Mouse (Mus musculus): ENCODE data around the gene Tas2r126. TPM values are rescaled to one million over a fixed set of nuclear protein-coding genes. Genes with fewer than 3 reads are reported as not detected.

Tas2r126 gene
- polyA plus RNA-seq (2016; fragmentation: Nextera tagmentation; extraction: Ambion mirVana), result not detected in 2 replicates

DNA sequence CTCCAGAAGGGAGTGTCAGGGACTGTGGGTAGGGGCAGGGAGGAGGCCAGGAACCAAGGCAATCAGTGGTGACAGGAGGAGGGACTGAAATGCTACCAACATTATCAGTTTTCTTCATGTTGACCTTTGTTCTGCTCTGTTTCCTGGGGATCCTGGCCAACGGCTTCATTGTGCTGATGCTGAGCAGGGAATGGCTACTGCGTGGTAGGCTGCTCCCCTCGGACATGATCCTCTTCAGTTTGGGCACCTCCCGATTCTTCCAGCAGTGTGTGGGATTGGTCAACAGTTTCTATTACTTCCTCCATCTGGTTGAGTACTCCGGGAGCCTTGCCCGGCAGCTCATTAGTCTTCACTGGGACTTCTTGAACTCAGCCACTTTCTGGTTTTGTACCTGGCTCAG is at the start of gene Tas2r126:
Gene Tas2r126 (plus strand): TSS at position 90 of the 400 bp plus-strand sequence.
- no peaks in the 10 kb centered on the region for H3K9me3 ChIP-seq
- no peaks in the 10 kb centered on the region for H3K36me3 ChIP-seq
- H3K27me3 ChIP-seq, result no peaks in the 10 kb centered on the region
- H3K4me1 ChIP-seq (replicated peaks), result no peaks in the 10 kb centered on the region
- WGBS, result 82% methylated on average over 6 of the region's 6 CpGs
- H3K9ac ChIP-seq (replicated peaks), result no peak within 1 kb of the TSS
- no peak within 1 kb of the TSS for H3K27ac ChIP-seq
- no peak for ATAC-seq (ENCODE audit: insufficient number of reproducible peaks, insufficient read depth, low FRiP score, low TSS enrichment, low read depth)
- no peak within 1 kb of the TSS for H3K4me3 ChIP-seq (replicated peaks)
- no peak within 1 kb of the TSS for H3K4me2 ChIP-seq

DNA sequence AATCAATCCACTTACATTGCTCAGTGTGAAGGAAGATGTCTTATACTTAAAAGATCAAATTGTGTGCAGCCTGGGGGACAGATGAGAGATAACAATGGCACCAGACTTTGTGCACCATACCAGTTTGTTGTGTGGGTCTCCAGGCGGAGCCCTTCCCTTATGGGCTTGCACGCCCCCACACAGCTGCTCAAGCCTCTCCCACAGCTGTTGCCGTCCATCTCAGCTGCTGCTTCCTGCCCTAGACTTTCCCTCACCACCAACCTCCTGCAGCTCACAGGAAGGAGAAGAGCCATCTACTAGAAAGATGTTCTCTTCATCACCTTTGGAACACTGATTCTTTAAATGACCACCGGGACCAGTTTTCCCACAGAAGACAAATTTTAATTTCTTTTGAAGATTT is 48.7 kb upstream of the Tas2r126 start:
- no peaks in the 10 kb centered on the region for H3K36me3 ChIP-seq
- peaks cover 10% of the 10 kb centered on the region; the same call in 1 of the 2 replicates for H3K4me1 ChIP-seq (replicated peaks)
- 59% methylated on average over 4 of the region's 4 CpGs for WGBS
- H3K4me2 ChIP-seq, result no peak overlapping the region
- ATAC-seq (ENCODE audit: insufficient number of reproducible peaks, insufficient read depth, low FRiP score, low TSS enrichment, low read depth), result no peak
- no peaks in the 10 kb centered on the region for H3K9me3 ChIP-seq
- H3K27ac ChIP-seq, result no peak overlapping the region
- no peaks in the 10 kb centered on the region for H3K27me3 ChIP-seq
- H3K9ac ChIP-seq (replicated peaks), result no peak overlapping the region
- H3K4me3 ChIP-seq (replicated peaks), result no peak overlapping the region

DNA sequence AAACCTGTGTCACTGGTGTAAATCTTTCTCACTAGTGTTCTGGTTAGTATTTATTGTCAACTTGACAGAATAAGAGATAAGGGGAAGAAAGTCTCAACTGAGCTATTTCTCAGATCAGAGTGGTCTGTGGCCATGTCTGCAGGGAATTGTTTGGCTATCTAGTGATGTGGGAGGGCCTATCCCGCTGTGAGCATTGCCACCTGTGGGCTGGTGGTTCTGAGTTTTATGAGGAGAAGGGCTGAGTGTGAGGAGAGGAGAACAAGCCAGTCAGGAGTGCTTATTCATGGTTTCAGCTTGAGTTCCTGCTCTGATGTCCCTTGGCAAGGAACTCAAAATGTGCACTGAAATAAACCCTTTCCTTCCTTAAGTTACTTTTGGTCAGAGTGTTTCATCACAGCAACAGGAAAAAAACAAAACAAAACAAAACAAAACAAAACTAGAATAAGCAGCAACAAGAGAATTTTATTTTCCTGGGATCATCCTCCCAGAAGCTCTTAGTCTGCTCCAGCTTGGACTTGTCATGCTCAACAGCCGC is 42.5 kb upstream of the Tas2r126 start:
- Histone ChIP-seq H3K27ac (no peak overlapping the region), H3K4me1 (replicated peaks) (no peaks in the 10 kb centered on the region; the same call in 1 of the 2 replicates), H3K9me3 (no peaks in the 10 kb centered on the region), H3K27me3 (no peaks in the 10 kb centered on the region), H3K4me2 (no peak overlapping the region), H3K36me3 (no peaks in the 10 kb centered on the region), H3K4me3 (replicated peaks) (no peak overlapping the region), H3K9ac (replicated peaks) (no peak overlapping the region)
- whole genome bisulfite sequencing, result 16% methylated on average over 2 of the region's 2 CpGs
- ATAC-seq (ENCODE audit: insufficient number of reproducible peaks, insufficient read depth, low FRiP score, low TSS enrichment, low read depth), result no peak

DNA sequence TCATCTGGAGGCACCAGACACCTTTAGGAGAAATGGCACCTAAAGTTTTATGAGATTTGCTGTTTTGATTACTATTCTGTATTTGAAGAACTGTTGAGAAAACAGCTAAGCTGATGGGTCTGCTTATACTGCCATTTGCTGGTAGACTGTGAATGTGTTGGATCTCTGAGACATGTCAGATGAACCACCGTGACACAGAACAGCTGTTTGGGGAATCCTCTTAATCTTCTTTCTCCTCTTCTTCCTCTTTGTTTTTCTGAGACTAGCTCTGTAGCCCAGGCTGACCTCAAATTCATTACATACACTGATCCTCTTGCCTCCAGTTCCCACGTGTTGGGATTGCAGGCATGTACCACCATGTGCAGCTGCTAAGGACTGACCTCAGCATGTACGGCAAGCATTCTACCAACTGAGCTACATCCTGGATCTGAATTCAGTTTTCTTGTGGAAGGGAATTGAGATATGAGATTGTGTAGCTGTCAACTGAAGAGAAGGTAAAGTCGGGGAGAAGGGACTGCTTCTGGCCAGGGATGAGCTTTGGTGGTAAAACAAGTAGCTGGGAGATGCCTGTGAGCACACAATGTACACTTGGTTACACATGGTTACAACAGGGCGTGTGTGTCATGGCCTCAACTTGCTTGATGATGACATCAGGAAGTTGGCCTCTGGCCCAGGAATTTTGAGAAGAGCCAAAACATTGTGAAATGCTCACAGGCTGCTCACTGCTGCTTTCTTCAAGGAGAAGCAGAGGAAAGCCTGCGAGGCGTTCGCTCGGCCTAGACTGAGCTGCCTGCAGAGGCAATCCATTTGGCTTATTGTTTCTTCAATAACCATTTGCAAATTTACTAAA is 38.1 kb upstream of the Tas2r126 start:
- WGBS, result 81% methylated on average over 9 of the region's 9 CpGs

DNA sequence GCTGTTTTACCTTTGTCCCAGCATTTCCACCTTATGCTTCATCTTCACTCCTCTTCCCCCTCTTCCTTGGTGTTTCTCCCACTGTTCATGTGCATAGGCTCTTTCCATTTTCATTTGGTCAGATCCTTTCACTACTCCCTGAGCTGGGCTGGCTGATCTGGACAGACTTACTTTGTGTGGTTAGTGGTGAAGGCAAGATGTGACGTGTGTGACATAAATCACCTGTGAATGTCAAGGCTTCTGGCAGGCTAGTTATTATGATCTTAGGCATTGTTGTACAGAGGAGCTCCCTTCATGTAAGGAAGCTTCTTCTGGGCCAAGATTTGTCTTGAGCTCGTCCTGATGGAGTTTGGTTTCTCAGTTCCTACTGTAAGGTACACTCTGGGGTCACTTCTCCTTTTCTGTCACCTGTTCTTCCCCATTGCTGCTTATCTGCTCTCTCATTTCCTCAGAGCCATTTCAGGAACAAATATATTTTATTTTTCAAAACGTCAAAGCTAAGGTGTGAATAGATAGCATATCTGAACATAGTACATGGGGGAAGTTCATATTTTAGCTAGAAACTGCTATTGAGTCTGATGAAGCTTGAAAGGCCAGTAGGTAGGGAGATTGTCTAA is 37.2 kb upstream of the Tas2r126 start:
- no peak overlapping the region for H3K27ac ChIP-seq
- no peak overlapping the region for H3K4me2 ChIP-seq
- no peaks in the 10 kb centered on the region for H3K4me1 ChIP-seq (replicated peaks)
- no peak for ATAC-seq (ENCODE audit: insufficient number of reproducible peaks, insufficient read depth, low FRiP score, low TSS enrichment, low read depth)
- no peaks in the 10 kb centered on the region for H3K36me3 ChIP-seq
- H3K9me3 ChIP-seq, result no peaks in the 10 kb centered on the region
- no peaks in the 10 kb centered on the region for H3K27me3 ChIP-seq
- WGBS, result 73% methylated on average over 3 of the region's 3 CpGs
- H3K4me3 ChIP-seq (replicated peaks), result no peak overlapping the region
- no peak overlapping the region for H3K9ac ChIP-seq (replicated peaks)

More for the DNA sequence above, 38.1 kb upstream of the Tas2r126 start:
- no peak overlapping the region for H3K9ac ChIP-seq (replicated peaks)
- ATAC-seq (ENCODE audit: insufficient number of reproducible peaks, insufficient read depth, low FRiP score, low TSS enrichment, low read depth), result no peak
- H3K4me2 ChIP-seq, result no peak overlapping the region
- H3K36me3 ChIP-seq, result no peaks in the 10 kb centered on the region
- H3K27me3 ChIP-seq, result no peaks in the 10 kb centered on the region
- no peak overlapping the region for H3K4me3 ChIP-seq (replicated peaks)
- H3K9me3 ChIP-seq, result no peaks in the 10 kb centered on the region
- H3K4me1 ChIP-seq (replicated peaks), result no peaks in the 10 kb centered on the region; the same call in 1 of the 2 replicates
- no peak overlapping the region for H3K27ac ChIP-seq

DNA sequence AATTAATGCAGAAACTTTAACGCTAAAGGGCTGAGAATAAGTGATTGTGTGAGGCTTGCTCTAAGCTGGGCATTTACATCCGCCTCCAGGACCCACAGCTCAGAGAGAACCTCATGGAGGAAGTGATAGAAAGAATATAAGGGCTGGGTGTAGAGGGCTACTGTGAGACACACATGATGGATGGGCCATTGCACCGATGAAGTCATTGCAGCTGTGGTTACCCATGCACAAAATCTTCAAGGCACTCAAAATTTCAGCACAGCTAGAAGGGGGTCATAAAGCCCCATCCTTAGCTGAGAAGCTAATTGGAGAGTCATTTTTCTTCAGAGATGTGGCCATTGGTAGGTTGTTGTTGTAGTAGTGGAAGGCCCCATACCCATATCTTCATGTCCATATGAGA is 36.0 kb upstream of the Tas2r126 start:
- 88% methylated on average over 3 of the region's 3 CpGs for WGBS
- no peaks in the 10 kb centered on the region for H3K27me3 ChIP-seq

DNA sequence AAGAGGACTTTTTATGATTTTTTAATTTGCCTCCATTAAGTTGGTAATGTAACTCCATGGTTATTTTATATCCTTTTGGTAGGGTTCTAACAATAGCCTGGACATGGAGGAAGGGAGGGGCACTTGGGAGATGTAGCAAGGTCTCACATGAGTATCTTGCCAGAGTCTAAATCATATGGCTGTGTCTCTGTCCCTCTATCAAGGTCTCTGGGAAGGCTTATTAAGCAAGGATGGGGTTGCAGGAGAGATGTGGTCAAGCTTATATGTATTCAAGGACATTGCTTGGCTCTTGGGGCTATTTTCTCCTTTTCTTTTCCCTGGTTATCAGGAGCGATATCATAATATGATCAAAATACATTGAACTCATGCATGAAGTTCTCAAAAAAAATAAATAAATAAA is 35.3 kb upstream of the Tas2r126 start:
- 86% methylated on average over 1 of the region's 1 CpGs for WGBS
- Histone ChIP-seq H3K4me2 (no peak overlapping the region), H3K4me1 (replicated peaks) (no peaks in the 10 kb centered on the region), H3K27ac (no peak overlapping the region), H3K4me3 (replicated peaks) (no peak overlapping the region), H3K9ac (replicated peaks) (no peak overlapping the region), H3K9me3 (no peaks in the 10 kb centered on the region), H3K27me3 (no peaks in the 10 kb centered on the region), H3K36me3 (no peaks in the 10 kb centered on the region)
- no peak for ATAC-seq (ENCODE audit: insufficient number of reproducible peaks, insufficient read depth, low FRiP score, low TSS enrichment, low read depth)

More for the DNA sequence above, 36.0 kb upstream of the Tas2r126 start:
- no peak for ATAC-seq (ENCODE audit: insufficient number of reproducible peaks, insufficient read depth, low FRiP score, low TSS enrichment, low read depth)
- H3K4me3 ChIP-seq (replicated peaks), result no peak overlapping the region
- no peaks in the 10 kb centered on the region for H3K9me3 ChIP-seq
- no peak overlapping the region for H3K9ac ChIP-seq (replicated peaks)
- H3K4me1 ChIP-seq (replicated peaks), result no peaks in the 10 kb centered on the region
- no peak overlapping the region for H3K27ac ChIP-seq
- H3K36me3 ChIP-seq, result no peaks in the 10 kb centered on the region
- no peak overlapping the region for H3K4me2 ChIP-seq

DNA sequence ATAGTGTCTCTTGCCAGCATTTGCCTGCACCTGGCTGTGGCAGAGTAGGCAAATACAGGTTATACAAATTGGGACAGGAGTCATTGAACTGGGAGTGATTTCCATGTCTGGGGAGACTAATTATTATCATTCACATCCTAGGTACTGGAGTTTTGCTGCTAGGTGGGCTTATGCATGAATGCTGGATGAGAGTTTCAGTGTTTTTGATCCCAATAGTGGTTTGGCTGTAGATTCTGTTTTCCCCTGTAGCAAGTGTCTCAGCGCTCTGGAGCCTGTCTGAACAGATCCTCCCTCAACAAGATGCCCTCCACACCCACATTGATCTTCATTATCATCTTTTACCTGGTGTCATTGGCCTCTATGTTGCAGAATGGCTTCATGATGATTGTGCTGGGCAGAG is 34.4 kb upstream of the Tas2r126 start, which contains the start of gene Tas2r143:
Gene Tas2r143 (plus strand): TSS at position 301 of the 400 bp plus-strand sequence.
- H3K4me2 ChIP-seq, result no peak within 1 kb of the TSS
- H3K9ac ChIP-seq (replicated peaks), result no peak within 1 kb of the TSS
- no peaks in the 10 kb centered on the region for H3K4me1 ChIP-seq (replicated peaks)
- no peaks in the 10 kb centered on the region for H3K36me3 ChIP-seq
- no peak for ATAC-seq (ENCODE audit: insufficient number of reproducible peaks, insufficient read depth, low FRiP score, low TSS enrichment, low read depth)
- 74% methylated on average over 1 of the region's 1 CpGs for WGBS
- H3K27ac ChIP-seq, result no peak within 1 kb of the TSS
- H3K9me3 ChIP-seq, result no peaks in the 10 kb centered on the region
- H3K4me3 ChIP-seq (replicated peaks), result no peak within 1 kb of the TSS
- no peaks in the 10 kb centered on the region for H3K27me3 ChIP-seq

DNA sequence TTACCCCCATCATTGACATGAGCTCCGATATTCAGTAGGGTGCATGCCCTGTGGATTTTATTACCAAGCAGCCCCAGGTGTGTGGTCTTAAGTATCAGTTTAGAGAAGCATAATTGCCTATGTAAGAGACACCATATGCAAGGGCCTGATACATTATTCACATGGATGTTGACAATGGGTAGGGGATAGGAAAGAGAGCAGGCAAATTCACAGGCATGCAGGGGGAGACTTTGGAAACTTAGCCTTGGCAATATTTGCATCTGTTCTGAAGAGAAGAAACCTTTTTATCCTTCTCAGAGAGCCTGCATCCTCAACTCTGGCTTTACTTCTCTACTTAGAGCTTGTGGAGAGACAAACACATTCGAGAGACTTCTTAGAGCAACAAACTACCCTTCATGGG is 29.2 kb upstream of the Tas2r126 start, which contains the start of gene Tas2r135:
Gene Tas2r135 (plus strand): TSS at position 301 of the 400 bp plus-strand sequence.
- Histone ChIP-seq H3K4me3 (replicated peaks) (no peak within 1 kb of the TSS), H3K9me3 (no peaks in the 10 kb centered on the region), H3K36me3 (no peaks in the 10 kb centered on the region), H3K27me3 (no peaks in the 10 kb centered on the region), H3K9ac (replicated peaks) (no peak within 1 kb of the TSS), H3K27ac (no peak within 1 kb of the TSS), H3K4me2 (no peak within 1 kb of the TSS), H3K4me1 (replicated peaks) (no peaks in the 10 kb centered on the region)
- no peak for ATAC-seq (ENCODE audit: insufficient number of reproducible peaks, insufficient read depth, low FRiP score, low TSS enrichment, low read depth)
- WGBS, result 79% methylated on average over 2 of the region's 2 CpGs

DNA sequence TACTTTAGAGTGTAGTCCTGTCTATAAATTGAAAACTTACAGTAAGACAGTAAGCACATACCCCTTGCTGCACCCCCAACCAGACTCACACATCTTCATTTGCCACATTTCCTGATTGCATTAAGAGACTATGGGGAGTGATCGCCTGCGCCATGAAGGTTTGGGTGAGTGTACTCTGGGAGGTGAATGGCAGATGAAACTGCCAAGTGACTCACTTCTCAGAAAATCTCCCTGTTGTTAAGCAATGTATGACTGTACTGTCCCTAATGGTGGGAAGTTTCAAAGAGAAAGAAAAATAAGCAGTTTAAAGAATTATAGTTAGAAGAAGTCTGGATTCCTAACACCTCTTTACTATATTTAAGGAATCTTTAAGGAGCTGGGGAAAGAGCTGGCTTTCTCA is 14.9 kb upstream of the Tas2r126 start:
- no peak for ATAC-seq (ENCODE audit: insufficient number of reproducible peaks, insufficient read depth, low FRiP score, low TSS enrichment, low read depth)
- no peaks in the 10 kb centered on the region for H3K9me3 ChIP-seq
- no peak overlapping the region for H3K9ac ChIP-seq (replicated peaks)
- WGBS, result 94% methylated on average over 2 of the region's 2 CpGs
- no peak overlapping the region for H3K4me3 ChIP-seq (replicated peaks)
- no peaks in the 10 kb centered on the region for H3K27me3 ChIP-seq
- H3K27ac ChIP-seq, result no peak overlapping the region
- H3K36me3 ChIP-seq, result no peaks in the 10 kb centered on the region
- H3K4me2 ChIP-seq, result no peak overlapping the region
- no peaks in the 10 kb centered on the region for H3K4me1 ChIP-seq (replicated peaks)

DNA sequence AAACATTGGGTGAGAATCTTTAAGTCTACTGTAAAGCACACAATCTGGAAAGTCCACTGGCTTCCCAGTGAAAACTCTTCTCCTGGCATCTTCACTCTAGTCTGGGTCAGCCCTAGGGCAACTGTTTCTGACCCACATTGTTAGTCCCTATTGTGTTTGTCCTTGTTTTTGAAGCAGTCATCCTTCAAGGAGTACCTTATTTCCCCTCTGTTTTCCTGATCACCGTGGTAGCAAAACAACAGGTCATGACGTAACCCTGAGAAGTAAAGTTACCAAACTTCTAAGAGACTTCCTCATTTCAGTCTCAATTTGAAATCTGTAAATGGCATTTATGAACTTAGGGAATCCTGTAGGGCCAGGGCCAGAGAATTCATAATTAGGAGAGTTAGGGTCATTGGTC is 12.9 kb upstream of the Tas2r126 start:
- Histone ChIP-seq H3K9me3 (no peaks in the 10 kb centered on the region), H3K36me3 (no peaks in the 10 kb centered on the region), H3K4me3 (replicated peaks) (no peak overlapping the region), H3K27ac (no peak overlapping the region), H3K9ac (replicated peaks) (no peak overlapping the region), H3K27me3 (no peaks in the 10 kb centered on the region), H3K4me2 (no peak overlapping the region), H3K4me1 (replicated peaks) (no peaks in the 10 kb centered on the region)
- 77% methylated on average over 2 of the region's 2 CpGs for WGBS
- no peak for ATAC-seq (ENCODE audit: insufficient number of reproducible peaks, insufficient read depth, low FRiP score, low TSS enrichment, low read depth)

All from limb, embryonic 12.5 days (tissue).